Mouse (Mus musculus): Measurements from ENCODE around the gene E2f6.

Gene E2f6

DNA sequence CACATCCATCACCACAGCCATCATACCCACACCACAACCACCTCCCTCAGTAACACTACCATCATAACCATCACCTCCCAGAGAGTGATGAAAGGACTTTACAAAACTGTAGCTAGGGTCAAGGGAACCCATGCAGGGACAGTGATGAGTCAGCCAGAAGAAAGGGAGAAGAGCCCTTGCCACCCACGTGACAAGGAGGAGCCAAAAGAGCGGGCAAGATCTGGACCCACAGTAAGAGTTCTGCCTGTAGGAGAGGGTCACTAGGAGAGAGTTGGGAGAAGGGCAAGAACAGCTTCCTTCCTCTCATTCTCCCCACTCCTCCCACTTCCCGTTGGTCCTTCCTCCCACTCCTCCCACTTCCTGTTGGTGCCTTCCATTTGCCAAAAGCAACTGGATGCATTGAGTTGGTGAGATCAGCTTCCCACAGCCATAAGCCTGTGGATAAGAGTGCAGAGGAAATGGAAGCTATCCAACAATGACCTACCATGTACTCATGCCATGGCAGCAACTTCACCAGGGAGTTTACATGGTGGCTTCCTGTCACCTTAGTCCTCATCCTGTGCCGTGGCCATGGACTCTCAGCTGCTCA is 36.5 kb downstream of the E2f6 start:
- DNase-seq (ENCODE audit: extremely low read depth, insufficient read length, low spot score), result peak; percentile 28

DNA sequence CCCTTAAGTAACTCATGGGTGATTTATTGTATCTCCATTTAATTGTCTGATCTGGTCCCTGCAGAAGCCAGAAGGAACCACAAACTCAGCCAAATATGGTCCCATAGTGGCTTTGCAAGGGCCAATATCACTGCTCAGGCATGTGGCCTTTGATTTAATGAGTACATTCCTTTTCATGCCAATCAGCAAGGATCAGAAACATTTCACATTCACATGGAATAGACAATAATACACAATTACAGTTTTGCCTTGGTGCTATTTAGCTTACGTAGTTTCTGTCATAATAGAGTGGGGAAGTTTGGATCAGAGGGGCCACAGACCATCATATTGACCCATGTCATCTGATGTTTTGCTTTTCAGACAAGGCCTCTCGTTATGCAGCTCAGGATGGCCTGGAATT is 37.7 kb downstream of the E2f6 start:
- no peak for DNase-seq (ENCODE audit: extremely low read depth, insufficient read length, low spot score)

DNA sequence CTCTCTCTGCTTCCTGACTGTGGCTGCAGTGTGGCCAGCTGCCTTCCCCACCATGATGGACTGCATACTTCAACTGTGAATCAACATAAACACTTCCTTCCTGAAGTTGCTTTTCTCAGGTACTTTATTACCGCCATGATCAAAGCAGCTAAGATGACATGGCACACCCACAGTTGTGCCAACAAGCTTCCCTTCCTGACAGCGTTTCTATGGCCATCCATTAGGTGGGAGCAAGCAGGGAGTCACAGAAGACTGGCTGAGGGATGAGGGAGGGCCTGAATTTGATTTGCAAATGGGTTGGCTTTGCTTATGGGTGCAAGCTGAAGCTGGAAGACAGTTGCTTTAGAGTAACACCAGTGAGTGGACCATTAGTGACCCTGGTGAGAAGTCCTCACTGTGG is 39.1 kb downstream of the E2f6 start:
- no peak for DNase-seq (ENCODE audit: extremely low read depth, insufficient read length, low spot score)

DNA sequence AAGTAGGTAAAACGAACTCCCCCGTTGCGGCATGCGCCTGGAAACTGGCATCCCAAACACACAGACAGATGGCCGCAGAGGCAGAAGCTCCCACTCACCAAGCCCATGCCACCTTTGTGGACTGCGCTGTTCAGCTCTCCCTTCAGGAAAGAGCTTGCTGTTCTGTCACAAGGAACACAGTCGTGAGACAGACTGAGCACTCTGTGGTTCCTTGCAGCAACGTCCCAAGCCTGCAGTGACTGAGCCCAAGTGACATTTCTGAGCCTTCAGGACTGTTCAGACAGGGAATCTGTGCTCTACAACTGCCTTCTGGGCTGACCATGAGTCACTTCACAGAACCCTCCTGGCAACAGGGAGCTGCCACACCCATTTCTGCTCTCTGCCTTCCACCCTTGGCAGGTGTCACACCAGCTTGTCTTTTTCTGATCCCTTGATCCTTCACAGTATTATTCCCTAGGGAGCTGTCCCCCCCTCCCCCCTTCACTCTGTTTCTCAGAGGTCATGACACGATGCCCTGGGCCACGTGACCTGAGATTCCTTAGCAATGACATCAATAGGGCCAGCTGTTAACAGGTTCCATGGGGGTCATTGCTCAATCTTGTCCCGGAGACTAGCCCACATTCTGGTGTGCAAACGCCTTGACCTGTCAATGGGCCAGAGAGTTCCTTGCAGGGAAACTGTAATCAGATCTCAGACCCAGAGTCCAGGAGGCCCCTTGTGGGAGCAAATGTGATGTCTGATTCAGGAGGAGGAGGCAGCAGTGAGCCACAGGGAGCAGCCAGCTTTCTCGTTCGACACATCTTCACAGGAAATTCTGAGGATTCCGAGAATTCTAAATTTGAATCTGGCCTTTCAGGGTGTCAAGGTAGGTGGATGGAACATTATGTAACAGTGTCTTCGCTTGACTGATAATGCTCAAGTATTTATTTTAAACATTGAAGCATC is 39.9 kb downstream of the E2f6 start:
- peak; percentile 86 for DNase-seq (ENCODE audit: extremely low read depth, insufficient read length, low spot score)

DNA sequence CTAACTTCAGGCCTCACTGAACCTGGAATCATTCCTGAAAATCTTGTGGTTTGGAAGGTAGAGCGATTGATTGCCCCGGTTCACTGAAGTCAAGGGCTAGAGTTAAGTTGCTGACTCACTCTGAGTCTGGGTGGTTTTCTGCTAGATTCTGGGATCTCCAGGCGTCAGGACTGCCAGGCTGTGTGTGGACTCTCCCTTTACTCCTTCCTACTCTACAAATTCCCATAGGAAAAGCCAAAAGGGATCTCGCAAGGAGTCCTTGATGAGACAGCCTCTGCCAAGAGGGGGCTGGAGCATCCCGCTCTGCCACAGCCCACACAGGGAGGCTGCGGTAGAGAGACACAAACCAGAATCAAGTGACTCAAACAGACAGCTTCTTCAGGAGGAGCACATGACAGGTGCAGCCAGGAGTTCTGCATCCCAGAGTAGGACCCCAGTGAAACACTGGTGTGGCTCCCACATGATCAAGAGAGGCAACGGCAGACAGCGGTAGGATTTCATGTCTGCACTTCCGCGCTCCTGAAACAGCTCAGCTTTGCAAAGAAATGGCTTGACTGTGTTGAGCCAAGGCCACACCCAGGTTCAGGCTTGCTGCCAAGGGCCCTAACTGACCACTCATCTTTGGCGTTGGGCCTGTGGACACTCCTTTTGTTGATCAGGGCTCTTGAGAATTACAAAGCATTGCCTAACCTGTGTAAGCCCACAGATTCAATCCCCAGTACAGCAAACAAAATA is 42.8 kb downstream of the E2f6 start:
- peak; percentile 78 for DNase-seq (ENCODE audit: extremely low read depth, insufficient read length, low spot score)

DNA sequence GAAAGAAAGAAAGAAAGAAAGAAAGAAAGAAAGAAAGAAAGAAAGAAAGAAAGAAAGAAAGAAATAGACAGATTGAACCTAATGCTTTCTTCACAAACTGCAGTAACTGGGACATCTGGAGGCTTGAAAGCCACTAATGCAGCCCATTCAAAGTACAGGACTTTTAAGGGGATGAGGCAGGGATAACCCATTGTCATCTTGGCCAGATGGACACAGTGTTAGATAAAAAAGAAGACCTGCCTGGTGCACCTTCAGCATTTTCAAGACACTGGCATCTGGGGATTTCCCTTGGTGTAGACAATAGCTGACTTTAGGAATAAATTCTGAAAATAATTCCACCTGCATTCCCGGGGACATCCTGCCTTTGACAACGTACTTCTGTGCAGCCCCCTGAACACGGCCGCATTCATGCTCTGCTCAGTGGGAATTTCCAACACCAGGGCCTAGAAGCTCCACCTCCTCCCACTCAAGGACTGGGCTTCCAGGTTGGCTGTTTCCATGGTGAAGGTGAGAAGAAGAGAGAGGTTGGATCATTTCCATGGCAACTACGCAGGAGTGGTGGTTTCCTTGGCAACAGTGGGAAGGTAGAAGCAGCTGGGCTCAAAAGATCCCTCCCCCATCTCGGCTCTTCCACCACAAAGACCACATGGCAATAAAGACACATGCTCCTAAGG is 45.0 kb downstream of the E2f6 start:
- no peak for DNase-seq (ENCODE audit: extremely low read depth, insufficient read length, low spot score)

DNA sequence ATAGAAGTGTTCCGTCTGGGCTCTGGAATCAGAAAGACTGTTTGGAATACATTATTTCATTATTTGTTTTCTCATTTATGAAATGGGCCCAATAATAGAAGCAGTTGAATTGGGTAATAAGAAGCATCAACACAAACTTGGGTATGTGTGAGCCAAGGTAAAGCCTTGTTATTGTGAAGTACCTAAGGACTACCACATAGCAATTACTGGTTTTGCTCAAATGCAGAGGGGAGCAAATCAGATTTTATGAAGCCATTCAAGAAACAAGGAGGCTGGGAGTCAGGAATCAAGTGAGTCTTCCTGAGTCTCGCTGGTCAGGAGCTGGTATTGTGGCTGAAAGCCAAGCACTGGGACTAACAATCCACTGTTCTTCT is 45.5 kb downstream of the E2f6 start:
- no peak for DNase-seq (ENCODE audit: extremely low read depth, insufficient read length, low spot score)

DNA sequence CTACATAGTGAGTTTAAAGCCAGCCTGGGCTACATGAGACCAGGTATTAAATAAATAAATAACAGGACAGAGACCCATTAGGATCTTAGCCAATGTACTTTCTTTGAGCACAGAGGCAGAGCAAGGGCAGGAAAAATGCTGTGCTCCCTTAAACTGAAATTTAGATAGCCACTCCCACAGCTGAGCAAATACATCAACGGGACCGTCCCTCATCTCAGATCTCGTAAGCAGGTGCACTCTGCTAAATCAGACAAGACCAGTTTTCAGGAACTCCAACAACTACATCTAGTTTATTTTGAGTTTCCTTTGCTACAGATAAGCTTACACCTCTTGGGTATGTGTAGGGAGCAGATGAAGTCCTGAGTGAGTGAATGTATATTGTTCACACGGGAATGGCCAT is 47.3 kb downstream of the E2f6 start:
- no peak for DNase-seq (ENCODE audit: extremely low read depth, insufficient read length, low spot score)

DNA sequence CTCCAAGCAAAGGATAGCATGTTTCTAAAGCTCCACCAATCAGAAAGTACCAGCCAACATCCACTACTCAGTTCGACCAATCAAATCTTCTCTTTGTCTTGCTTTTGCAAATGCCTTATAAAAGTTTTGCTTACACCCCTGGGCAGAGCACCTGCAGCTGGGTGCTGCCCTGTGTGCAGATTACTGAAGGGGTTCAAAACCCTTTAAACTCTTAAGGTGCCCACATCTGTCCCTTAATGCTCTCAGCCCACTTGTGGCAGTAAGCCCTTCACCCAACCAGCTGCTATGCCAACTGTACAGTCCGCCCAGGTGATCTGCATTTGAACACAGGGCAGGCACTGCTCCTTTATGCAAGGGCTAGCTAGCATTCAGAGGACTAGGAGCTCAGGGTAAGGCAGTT is 49.0 kb downstream of the E2f6 start:
- DNase-seq (ENCODE audit: extremely low read depth, insufficient read length, low spot score), result no peak

DNA sequence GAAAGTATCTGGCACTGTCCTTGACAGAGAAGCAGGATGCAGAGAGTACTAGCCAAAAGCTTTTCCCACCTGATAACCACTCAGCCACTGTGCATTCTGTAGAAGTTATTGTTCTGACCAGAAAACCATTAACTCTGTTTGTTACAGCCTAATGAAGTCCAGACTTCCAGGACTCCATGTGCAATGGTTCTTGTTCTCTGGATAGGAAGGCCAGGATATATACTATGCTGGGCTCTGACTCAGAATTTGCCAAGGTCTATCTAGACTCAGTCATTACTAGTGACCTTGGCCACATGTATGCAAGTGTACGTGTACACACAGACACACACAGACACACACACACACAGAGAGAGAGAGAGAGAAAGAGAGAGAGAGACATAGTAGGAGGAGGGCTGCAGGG is 49.8 kb downstream of the E2f6 start:
- DNase-seq (ENCODE audit: extremely low read depth, insufficient read length, low spot score), result no peak

DNA sequence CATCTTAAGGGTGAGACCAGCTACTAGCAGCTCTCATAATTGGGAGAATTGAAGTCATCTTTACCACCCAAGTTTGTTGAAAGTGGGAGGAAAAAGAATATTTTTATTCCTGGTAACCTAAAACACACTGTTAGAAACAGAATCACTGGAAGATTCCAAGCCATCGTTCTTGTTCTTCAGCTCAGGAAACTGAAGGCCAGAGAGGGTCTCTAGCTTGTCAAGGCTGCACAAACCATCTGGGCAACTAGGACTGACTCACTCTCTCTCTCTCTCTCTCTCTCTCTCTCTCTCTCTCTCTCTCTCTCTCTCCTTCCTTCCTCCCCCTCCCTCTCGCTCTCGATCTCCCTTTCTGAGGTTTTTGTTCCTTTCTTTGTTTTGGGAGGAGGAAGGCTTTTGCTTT is 50.2 kb downstream of the E2f6 start:
- DNase-seq (ENCODE audit: extremely low read depth, insufficient read length, low spot score), result no peak

DNA sequence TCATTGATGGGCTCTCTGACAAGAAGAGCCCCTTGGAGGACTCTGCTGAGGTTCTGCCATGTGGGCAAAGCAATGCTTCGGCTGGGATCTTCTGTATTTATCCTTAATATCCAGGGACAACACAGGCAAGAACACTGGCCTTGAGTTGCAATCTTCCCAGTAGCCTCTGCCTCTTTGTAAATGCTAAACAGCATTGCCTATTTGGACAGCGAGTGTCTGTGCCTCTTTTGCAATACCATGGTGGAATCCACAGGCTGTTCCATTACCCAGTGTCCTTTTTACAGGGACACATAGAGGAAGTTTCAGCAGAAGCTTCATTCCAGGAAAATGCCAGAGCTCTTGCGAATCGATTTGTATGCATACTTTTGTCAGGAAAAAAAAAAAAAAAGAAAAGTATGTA is 53.7 kb downstream of the E2f6 start:
- no peak for DNase-seq (ENCODE audit: extremely low read depth, insufficient read length, low spot score)

DNA sequence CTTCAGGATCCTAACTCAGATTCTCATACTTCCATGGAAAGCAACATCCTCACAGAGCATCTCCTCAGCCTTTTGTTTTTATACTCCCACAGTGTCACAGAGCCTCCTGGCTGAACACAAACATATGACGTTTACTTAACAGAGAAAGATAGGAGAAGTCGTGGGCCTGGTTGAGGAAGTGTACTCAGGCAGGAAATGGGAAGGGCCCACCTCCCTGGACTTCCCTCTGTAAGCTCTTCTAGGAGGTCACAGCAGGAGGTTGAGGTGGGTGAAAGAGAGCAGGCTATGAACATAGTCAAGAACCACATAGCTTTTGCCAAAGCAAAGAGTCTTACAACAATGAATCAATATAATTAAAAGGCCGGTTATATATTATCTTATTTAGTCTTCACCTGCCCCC is 55.1 kb downstream of the E2f6 start:
- DNase-seq (ENCODE audit: extremely low read depth, insufficient read length, low spot score), result no peak

DNA sequence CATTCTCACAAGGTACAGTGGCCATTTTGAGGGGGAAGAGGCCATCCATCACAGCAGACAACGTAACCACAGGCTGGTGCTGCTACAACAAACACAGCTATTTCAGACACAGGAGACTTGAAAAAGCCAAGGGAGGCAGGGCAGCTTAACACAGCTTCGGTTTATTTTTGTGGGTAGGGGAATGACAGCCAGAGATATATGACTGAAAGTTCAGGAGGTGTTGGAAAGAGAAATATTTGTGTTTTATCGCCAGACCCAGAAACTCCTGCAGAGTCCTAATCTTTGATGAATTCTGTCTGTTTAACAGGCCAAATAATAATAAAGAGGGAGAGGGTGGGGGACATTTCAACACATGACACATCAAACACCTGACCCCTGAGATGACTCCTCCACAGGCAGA is 55.7 kb downstream of the E2f6 start:
- no peak for DNase-seq (ENCODE audit: extremely low read depth, insufficient read length, low spot score)

DNA sequence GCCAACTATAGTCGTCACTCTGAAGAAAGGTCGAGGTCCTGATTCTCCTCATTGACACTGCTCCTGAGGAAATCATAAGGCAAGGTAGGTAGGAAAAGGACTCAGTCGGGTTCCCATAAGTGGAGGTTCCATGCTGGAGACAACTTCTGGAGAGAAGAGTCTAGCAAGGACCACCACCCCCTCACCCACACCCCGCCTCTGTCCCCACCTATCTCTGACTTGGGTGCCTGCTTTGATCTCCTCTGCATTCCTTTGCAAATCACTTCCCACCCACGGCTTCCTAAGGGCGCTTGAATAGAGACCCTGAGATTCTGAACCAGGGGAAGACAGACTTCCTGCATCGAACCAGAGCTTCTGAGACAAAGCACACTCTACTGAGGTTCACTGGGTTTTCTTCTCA is 56.5 kb downstream of the E2f6 start:
- DNase-seq (ENCODE audit: extremely low read depth, insufficient read length, low spot score), result no peak

DNA sequence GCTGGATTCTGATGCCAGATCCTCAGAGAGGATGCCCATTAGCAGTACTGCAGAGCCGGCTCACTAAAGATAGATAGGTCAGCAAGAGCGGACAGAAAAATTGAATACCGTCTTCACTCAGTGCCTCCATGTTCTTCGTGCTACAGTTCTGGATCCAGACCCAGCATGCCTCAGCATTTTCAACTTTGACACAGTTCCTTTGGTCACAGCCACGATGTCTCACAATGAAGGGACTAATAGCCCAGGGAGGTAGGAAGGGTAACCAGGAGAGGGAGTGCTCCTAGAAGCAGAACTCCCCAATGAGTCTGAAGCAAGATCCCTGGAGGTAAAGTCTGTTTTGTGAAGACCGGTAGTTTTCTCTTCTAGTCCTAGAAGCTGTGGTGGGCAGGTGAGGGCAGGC is 57.9 kb downstream of the E2f6 start:
- no peak for DNase-seq (ENCODE audit: extremely low read depth, insufficient read length, low spot score)

DNA sequence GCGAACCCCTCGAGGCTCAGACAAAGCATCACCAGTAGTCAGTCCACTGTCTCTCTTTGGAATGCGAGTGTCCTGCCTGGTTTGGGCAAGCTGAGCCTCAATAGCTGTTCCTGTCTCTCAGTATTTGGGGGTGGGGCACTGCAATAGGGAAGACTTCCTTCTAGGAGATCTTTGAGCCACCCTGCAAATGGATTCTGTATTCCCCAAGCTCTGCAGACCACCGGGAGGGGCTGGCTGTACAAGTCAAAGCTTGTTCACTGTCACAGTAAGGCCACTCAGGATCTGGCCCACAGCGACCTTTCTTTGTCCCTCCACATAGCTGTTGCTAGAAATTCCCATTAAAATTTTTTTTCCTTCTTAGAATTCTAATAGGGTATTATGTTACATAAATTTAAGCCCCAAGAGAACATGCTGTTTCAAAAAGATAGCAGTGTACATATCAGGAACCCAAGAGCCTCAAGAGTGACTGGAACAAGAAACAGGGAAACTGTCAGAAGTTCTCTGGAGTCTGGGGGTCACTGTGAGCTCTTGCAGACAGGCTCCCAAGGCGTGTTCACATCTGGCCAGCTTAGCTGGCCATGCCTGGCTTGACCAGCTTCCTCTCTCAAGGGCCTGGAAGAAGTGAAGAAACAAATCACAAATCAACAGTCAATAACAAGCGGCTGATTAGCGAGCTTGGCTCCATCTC is 58.5 kb downstream of the E2f6 start:
- no peak for DNase-seq (ENCODE audit: extremely low read depth, insufficient read length, low spot score)

DNA sequence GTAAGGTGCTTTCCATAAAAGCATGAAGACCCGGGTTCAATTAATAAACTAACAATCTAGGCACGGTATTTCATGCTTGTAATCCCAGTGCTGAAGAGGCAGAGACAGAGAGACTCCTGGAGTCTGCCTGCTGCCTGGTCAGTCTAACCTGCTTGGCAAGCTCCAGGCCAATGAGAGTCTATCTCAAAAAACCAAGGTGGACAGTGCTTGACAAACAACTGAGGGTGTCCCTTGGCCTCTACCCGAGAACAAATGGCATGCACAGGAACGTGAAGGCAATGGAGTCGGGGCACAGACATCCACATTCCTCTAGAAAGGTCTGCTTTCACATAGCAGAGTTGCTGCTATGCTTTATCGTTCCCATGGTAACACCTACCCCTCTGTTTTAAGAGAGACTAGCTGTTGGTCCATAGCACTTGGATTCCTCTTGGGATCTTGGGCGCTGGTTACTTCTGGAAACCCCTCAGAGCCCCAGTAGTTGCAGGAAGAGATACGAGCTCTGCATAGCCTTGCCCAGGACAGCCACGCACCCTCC is 59.2 kb downstream of the E2f6 start:
- no peak for DNase-seq (ENCODE audit: extremely low read depth, insufficient read length, low spot score)

DNA sequence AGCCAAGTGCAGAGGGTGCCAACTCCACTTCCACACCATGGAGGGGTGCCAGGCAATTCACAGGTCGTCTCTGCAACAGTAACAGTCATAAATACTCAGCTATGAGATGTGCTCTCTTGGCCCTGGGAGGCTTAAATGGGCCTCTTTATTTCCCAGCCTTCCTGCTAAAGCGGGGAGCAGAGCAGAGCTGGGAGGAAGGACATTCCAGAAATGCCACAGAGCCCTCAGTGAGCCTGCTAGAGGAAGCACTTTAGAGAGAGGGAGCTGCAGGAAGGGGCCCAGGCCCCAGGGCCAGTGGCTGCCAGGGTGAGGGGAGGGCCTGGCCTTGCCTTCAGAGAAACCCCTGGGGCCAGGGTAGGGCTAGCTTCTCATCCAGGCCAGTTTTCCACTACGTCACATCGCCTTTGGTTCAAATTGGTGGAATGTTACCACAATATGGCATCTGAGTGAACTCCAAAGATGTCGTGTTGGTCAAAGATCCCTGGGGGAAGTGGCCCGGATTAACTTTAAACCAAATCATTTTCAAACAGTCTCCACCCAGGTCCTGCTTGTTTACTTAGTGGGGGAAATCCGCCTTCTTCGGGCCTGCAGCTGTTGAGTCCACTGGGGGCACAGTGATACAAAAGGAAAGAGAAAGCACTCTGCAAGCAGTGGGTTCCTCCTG is 59.8 kb downstream of the E2f6 start:
- DNase-seq (ENCODE audit: extremely low read depth, insufficient read length, low spot score), result peak; percentile 91

DNA sequence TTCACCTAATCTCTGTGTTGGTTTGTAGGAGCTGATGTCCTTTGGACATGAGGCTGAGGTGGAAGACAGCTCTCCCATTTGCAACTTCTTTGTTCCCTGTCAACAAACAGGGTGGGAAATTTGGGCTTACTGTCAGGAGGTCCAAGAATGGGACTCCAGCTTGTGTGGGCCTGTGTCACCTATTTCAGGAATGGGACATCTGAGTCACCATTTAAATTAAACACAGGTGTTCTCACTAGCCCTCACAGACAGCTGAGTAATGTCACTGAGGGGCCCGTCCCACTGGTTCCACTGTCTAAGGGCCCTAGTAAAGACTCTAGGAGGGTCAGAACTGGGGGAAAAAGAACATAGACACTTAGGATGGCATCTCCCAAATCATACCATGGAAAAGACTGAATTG is 61.2 kb downstream of the E2f6 start:
- no peak for DNase-seq (ENCODE audit: extremely low read depth, insufficient read length, low spot score)
